Mouse (Mus musculus) heart, postnatal 10 days (tissue): ENCODE measurements around the gene Ssh2. TPM values are rescaled to one million over a fixed set of nuclear protein-coding genes. Genes with fewer than 3 reads are reported as not detected.
"Not testable (repeated sequence)": the region's sequence is repeated elsewhere in the genome, so short reads cannot be mapped to it uniquely, and the experiment has no call there.

Experiments
- DNase-seq, 2 experiments: peaks; one replicate each; pipeline ENCODE4 v3.0.0; 2021
- intact Hi-C: fragments of 180-260 bp; cut with DNase I; formaldehyde crosslinking; loops from one replicate; pipeline ENCODE4 v1.15.1; 2025
- total RNA-seq, 2 experiments: library from RNA; stranded (reverse); gene quantifications; 2 replicates each; pipeline ENCODE4 v1.2.3; 2021

Ssh2 gene
- total RNA-seq, 2 experiments from 2014 or later = 97.0 to 97.2 TPM

GRCm38 (mm10) chr11:77385706-77386690 is 169.9 kb downstream of the Ssh2 start:
- intact Hi-C loops = loop anchor here (5.0 kb wide), 1 partner anchor 34 kb away; no protein-coding TSS in a partner anchor
- peak; percentile 49 to 55 for DNase-seq

- intact Hi-C loops = loop anchor here (5.0 kb wide), 1 partner anchor 36 kb away; no protein-coding TSS in a partner anchor
- DNase-seq = not testable (repeated sequence)
Measured at GRCm38 (mm10) chr11:77388197-77388596, 172.1 kb downstream of the Ssh2 start.

GRCm38 (mm10) chr11:77395539-77395938 is 179.5 kb downstream of the Ssh2 start:
- intact Hi-C loops = no loop called here
- DNase-seq = no peak

GRCm38 (mm10) chr11:77402508-77402907 is 186.4 kb downstream of the Ssh2 start:
- no peak for DNase-seq
- intact Hi-C loops = no loop called here

GRCm38 (mm10) chr11:77406329-77406728 is 190.2 kb downstream of the Ssh2 start:
- no peak for DNase-seq
- intact Hi-C loops = no loop called here

GRCm38 (mm10) chr11:77409879-77410278 is 193.8 kb downstream of the Ssh2 start:
- peak; percentile 69 to 73 for DNase-seq

GRCm38 (mm10) chr11:77411284-77411683 is 195.2 kb downstream of the Ssh2 start:
- intact Hi-C loops = no loop called here
- no peak for DNase-seq

More at GRCm38 (mm10) chr11:77409879-77410278, 193.8 kb downstream of the Ssh2 start:
- intact Hi-C loops = no loop called here

GRCm38 (mm10) chr11:77414141-77414839 is 198.2 kb downstream of the Ssh2 start:
- DNase-seq = no peak
- intact Hi-C loops = no loop called here

GRCm38 (mm10) chr11:77416212-77417000 is 200.3 kb downstream of the Ssh2 start:
- DNase-seq = peak; percentile 69 to 71
- intact Hi-C loops = loop anchor here (2.0 kb wide), 1 partner anchor 68 kb away; no protein-coding TSS in a partner anchor

- intact Hi-C loops = no loop called here
- DNase-seq = no peak
Measured at GRCm38 (mm10) chr11:77418021-77418420, 201.9 kb downstream of the Ssh2 start.

- DNase-seq = peak; percentile 62 to 81
- intact Hi-C loops = loop anchor here (5.0 kb wide), 1 partner anchor 56 kb away; no protein-coding TSS in a partner anchor
Measured at GRCm38 (mm10) chr11:77423175-77423859, 207.2 kb downstream of the Ssh2 start.

- intact Hi-C loops = no loop called here
- DNase-seq = no peak
Measured at GRCm38 (mm10) chr11:77428446-77428845, 212.4 kb downstream of the Ssh2 start.

- DNase-seq = no peak
- intact Hi-C loops = no loop called here
Measured at GRCm38 (mm10) chr11:77437026-77437425, 220.9 kb downstream of the Ssh2 start.

GRCm38 (mm10) chr11:77440081-77440480 is 224.0 kb downstream of the Ssh2 start:
- DNase-seq = peak in 1 of 2 experiments; percentile 57
- intact Hi-C loops = loop anchor here (2.0 to 5.0 kb wide), 2 partner anchors 13 to 73 kb away; no protein-coding TSS in a partner anchor

- no peak for DNase-seq
- intact Hi-C loops = loop anchor here (2.0 to 5.0 kb wide), 2 partner anchors 14 to 74 kb away; no protein-coding TSS in a partner anchor
Measured at GRCm38 (mm10) chr11:77441020-77441419, 224.9 kb downstream of the Ssh2 start.

- intact Hi-C loops = loop anchor here (1.0 to 5.0 kb wide), 2 partner anchors 75 to 94 kb away; no protein-coding TSS in a partner anchor
- DNase-seq = peak; percentile 82 to 88
Measured at GRCm38 (mm10) chr11:77442186-77443170, 226.4 kb downstream of the Ssh2 start.

GRCm38 (mm10) chr11:77444939-77445338 is 228.9 kb downstream of the Ssh2 start:
- peak; percentile 72 for DNase-seq
- intact Hi-C loops = loop anchor here (5.0 kb wide), 3 partner anchors 78 to 343 kb away; partner anchors contain the start of gene Ssh2

- intact Hi-C loops = loop anchor here (1.0 to 5.0 kb wide), 3 partner anchors 129 to 344 kb away; partner anchors contain the start of gene Ssh2
- DNase-seq = peak; percentile 79 to 86
Measured at GRCm38 (mm10) chr11:77446628-77447041, 230.5 kb downstream of the Ssh2 start.
